Mouse (Mus musculus) heart, embryonic 13.5 days (tissue): ENCODE data around the gene Ntng1. TPM values are rescaled to one million over a fixed set of nuclear protein-coding genes. Genes with fewer than 3 reads are reported as not detected.

Experiments used
- ATAC-seq: fragments of 200-750 bp; cut with Nextera tagmentation; 2 replicates; pipeline ENCODE4 v1.8.0; 2017; ENCODE audit warnings: moderate TSS enrichment; ENCODE audit not compliant: insufficient number of reproducible peaks, low FRiP score, low TSS enrichment; ENCODE audit errors: extremely low read depth
- H3K27ac ChIP-seq: fragments of 300-500 bp; sonication (generic); replicated peaks from 2 replicates; pipeline ENCODE4 v1.5.1; 2015; ENCODE audit warnings: moderate library complexity, mild to moderate bottlenecking, inconsistent platforms
- H3K27me3 ChIP-seq: fragments of 300-500 bp; sonication (generic); replicated peaks from 2 replicates; pipeline ENCODE4 v1.6.1; 2015; ENCODE audit warnings: mild to moderate bottlenecking, inconsistent platforms
- H3K36me3 ChIP-seq: fragments of 300-500 bp; sonication (generic); 2 replicates; pipeline ENCODE4 v1.6.1; 2015; ENCODE audit warnings: mild to moderate bottlenecking, inconsistent platforms
- H3K4me1 ChIP-seq: fragments of 300-500 bp; sonication (generic); 2 replicates; pipeline ENCODE4 v1.6.1; 2015; ENCODE audit warnings: inconsistent platforms
- H3K4me2 ChIP-seq: fragments of 300-500 bp; sonication (generic); 2 replicates; pipeline ENCODE4 v1.6.1; 2015; ENCODE audit warnings: inconsistent platforms, mild to moderate bottlenecking, moderate library complexity
- H3K4me3 ChIP-seq: fragments of 300-500 bp; sonication (generic); 2 replicates; pipeline ENCODE4 v1.5.1; 2015; ENCODE audit warnings: moderate library complexity, mild to moderate bottlenecking, inconsistent platforms
- H3K9ac ChIP-seq: fragments of 300-500 bp; sonication (generic); 2 replicates; pipeline ENCODE4 v1.6.1; 2015; ENCODE audit warnings: inconsistent platforms, mild to moderate bottlenecking, moderate library complexity
- H3K9me3 ChIP-seq: fragments of 300-500 bp; sonication (generic); 2 replicates; pipeline ENCODE4 v1.6.1; 2016; ENCODE audit warnings: inconsistent platforms
- WGBS: fragments of 180-500 bp; shearing (Covaris S2); methylation state at CpG from one replicate; pipeline ENCODE4 v1.1.7; 2015; ENCODE audit warnings: mixed read lengths; 5-methylcytosine and 5-hydroxymethylcytosine counted together
- polyA plus RNA-seq: library from polyadenylated mRNA; unstranded; fragments of >200 nt; fragmentation: Nextera tagmentation; extraction: Ambion mirVana; gene quantifications from 2 replicates; pipeline ENCODE4 v1.2.1, GENCODE M21; 2015

Gene Ntng1
- polyA plus RNA-seq, 1 experiment from 2014 or later: 0.82 TPM

DNA sequence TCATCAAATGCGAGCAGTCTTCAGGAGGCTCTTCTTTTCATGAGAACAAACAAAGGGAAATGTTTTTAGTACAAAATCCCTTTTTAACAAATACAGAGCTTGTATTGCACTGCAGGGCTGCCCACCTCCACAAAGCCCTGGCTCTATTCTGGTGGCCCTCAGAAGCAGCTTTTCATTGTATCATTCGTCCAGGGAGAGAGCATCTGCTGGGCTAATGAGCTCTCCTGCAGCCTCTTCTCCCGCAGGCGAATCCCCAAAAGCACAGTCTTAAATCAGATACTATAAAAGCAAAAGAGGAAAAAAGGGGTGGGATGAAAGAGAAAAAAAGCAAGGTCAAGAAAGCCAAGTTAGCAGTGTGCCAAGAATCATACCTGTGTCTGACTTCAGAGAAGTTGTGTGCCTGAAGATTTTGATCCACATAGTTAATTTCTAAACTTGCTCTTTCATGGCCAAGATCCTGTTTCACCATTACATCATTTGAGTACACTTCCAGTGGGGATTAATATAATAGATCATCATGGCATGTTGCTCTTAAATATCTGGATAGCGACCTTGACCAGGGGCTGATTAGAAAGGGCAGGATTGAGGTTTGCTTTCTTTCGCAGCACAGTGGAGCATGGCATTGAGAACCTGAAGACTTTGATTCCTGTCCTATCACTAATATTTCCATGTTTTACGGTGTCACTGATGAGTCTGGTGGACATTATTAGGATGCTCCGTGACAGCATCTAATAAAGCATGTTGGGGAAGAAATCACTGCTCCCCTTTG is 225.7 kb downstream of the Ntng1 start:
- no peak overlapping the region for H3K4me3 ChIP-seq
- peaks cover 50% of the 10 kb centered on the region for H3K27me3 ChIP-seq
- 74% methylated on average over 8 of the region's 8 CpGs for WGBS
- H3K4me1 ChIP-seq: no peaks in the 10 kb centered on the region
- no peaks in the 10 kb centered on the region for H3K9me3 ChIP-seq
- ATAC-seq: no peak
- H3K4me2 ChIP-seq: no peak overlapping the region
- H3K36me3 ChIP-seq: no peaks in the 10 kb centered on the region
- H3K9ac ChIP-seq: no peak overlapping the region
- H3K27ac ChIP-seq: no peak overlapping the region

DNA sequence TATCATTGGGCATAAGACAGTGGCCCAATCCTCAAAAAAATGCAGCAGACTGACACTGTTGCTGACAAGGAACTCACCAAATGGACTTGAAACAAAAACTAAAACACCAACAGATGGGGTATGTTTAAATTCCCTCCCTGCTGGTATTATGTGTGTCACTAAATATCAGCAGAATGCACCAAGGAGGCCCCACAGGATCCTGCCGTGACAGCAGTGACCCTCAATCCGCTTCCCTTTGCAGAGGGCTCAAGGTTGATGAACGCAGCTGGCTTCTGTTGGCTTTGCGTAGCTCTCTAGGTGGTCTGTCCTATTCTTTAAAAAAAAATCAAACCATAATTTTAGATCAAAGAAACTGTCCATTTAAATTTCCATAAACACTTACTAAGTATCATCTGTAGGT is 226.7 kb downstream of the Ntng1 start:
- H3K27ac ChIP-seq: no peak overlapping the region
- 65% methylated on average over 4 of the region's 4 CpGs for WGBS
- H3K4me3 ChIP-seq: no peak overlapping the region
- H3K9me3 ChIP-seq: no peaks in the 10 kb centered on the region
- H3K9ac ChIP-seq: no peak overlapping the region
- H3K36me3 ChIP-seq: no peaks in the 10 kb centered on the region
- H3K4me1 ChIP-seq: no peaks in the 10 kb centered on the region
- H3K4me2 ChIP-seq: no peak overlapping the region
- peaks cover 46% of the 10 kb centered on the region for H3K27me3 ChIP-seq
- no peak for ATAC-seq

DNA sequence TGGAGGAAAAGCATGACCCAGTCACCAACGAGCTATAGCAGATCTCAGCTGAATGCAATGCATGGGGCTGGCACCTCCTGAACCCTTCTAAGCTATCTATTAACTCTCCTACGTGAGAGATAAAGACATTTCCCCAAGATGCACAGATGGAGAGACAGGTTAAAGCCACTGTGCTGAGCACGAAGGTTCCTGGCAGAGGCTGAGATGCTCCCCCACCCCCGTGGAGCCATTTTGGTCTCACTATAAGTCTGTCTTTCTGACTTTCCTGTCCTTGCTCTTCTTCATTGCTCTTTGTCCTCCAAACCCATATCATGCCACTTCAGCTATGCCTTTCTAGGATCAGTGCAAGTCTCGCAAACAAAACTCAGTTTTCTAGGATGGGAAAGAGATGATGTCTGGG is 229.6 kb downstream of the Ntng1 start:
- 58% methylated on average over 5 of the region's 5 CpGs for WGBS
- H3K4me1 ChIP-seq: no peaks in the 10 kb centered on the region
- no peaks in the 10 kb centered on the region for H3K36me3 ChIP-seq
- no peak overlapping the region for H3K4me3 ChIP-seq
- peaks cover 37% of the 10 kb centered on the region for H3K27me3 ChIP-seq
- H3K9me3 ChIP-seq: no peaks in the 10 kb centered on the region
- no peak overlapping the region for H3K27ac ChIP-seq
- no peak overlapping the region for H3K9ac ChIP-seq
- ATAC-seq: no peak
- no peak overlapping the region for H3K4me2 ChIP-seq

- no peak overlapping the region for H3K9ac ChIP-seq
- no peaks in the 10 kb centered on the region for H3K9me3 ChIP-seq
- no peaks in the 10 kb centered on the region for H3K27me3 ChIP-seq
- H3K4me3 ChIP-seq: no peak overlapping the region
- H3K4me1 ChIP-seq: 0 out of 2 replicates have a peak, but pooled peaks cover 4% of the 10 kb centered on the region
- no peak overlapping the region for H3K4me2 ChIP-seq
- ATAC-seq: no peak
- no peak overlapping the region for H3K27ac ChIP-seq
- no peaks in the 10 kb centered on the region for H3K36me3 ChIP-seq
- 33% methylated on average over 1 of the region's 1 CpGs for WGBS
Observed at GRCm38 (mm10) chr3:109890600-109890999, 253.2 kb downstream of the Ntng1 start.

DNA sequence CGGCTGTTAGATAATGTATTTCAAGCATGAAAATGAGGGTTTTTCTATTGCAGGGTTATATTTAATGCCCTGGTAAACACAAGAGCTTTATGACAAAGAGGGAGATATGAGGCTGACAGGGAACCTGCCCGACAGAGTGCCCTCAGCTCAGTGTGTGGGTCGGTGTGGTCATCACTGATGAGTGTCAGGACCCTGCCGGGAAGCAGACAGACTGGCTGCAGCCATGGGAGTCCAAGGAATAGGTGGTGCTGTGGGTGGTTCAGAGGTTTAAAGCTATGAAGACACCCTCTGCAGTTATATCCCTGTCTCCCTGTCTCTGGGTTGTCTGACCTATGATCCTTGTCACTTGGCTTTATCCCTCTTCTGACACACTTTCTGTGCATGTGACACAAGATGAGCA is 258.1 kb downstream of the Ntng1 start:
- H3K9me3 ChIP-seq: no peaks in the 10 kb centered on the region

GRCm38 (mm10) chr3:109879061-109879460 is 264.8 kb downstream of the Ntng1 start:
- WGBS: 77% methylated on average over 4 of the region's 4 CpGs
- ATAC-seq: no peak
- H3K9me3 ChIP-seq: no peaks in the 10 kb centered on the region
- no peak overlapping the region for H3K4me3 ChIP-seq
- no peak overlapping the region for H3K4me2 ChIP-seq
- H3K9ac ChIP-seq: no peak overlapping the region
- no peaks in the 10 kb centered on the region for H3K27me3 ChIP-seq
- no peaks in the 10 kb centered on the region for H3K4me1 ChIP-seq
- H3K36me3 ChIP-seq: no peaks in the 10 kb centered on the region
- no peak overlapping the region for H3K27ac ChIP-seq

More for the DNA sequence above, 258.1 kb downstream of the Ntng1 start:
- Histone ChIP-seq H3K4me2 (no peak overlapping the region), H3K27me3 (no peaks in the 10 kb centered on the region), H3K9ac (no peak overlapping the region), H3K4me1 (no peaks in the 10 kb centered on the region), H3K4me3 (no peak overlapping the region), H3K27ac (no peak overlapping the region), H3K36me3 (no peaks in the 10 kb centered on the region)
- ATAC-seq: no peak
- WGBS: 56% methylated on average over 4 of the region's 4 CpGs

- H3K27ac ChIP-seq: no peak overlapping the region
- H3K9ac ChIP-seq: no peak overlapping the region
- H3K4me3 ChIP-seq: no peak overlapping the region
- H3K4me2 ChIP-seq: no peak overlapping the region
- H3K9me3 ChIP-seq: no peaks in the 10 kb centered on the region
- no peaks in the 10 kb centered on the region for H3K36me3 ChIP-seq
- 83% methylated on average over 17 of the region's 17 CpGs for WGBS
- H3K27me3 ChIP-seq: no peaks in the 10 kb centered on the region
- no peak for ATAC-seq
- H3K4me1 ChIP-seq: 0 out of 2 replicates have a peak, but pooled peaks cover 5% of the 10 kb centered on the region
Observed at GRCm38 (mm10) chr3:109871986-109872385, 271.8 kb downstream of the Ntng1 start.

DNA sequence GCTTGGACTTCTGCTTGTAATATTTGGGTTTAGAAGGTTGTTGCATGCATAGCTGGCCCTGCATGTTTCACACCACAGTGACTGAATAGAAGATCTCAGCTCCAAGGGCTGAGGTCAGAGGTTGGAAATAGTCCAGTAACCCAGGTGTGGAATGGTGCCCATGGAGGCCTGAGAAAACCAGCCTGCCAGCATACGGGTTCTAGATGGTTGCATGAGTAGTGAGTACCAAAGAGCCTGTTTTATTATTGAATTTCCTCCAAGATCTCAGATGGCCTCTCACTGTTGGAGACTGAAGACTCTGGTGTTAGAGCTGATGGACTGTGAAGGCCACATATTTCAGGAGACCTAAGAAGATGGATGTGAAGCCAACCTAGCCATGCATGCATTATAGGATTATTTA is 285.5 kb downstream of the Ntng1 start:
- Histone ChIP-seq H3K9ac (no peak overlapping the region), H3K27me3 (no peaks in the 10 kb centered on the region), H3K9me3 (no peaks in the 10 kb centered on the region), H3K4me1 (no peaks in the 10 kb centered on the region), H3K4me2 (no peak overlapping the region), H3K36me3 (no peaks in the 10 kb centered on the region), H3K27ac (no peak overlapping the region), H3K4me3 (no peak overlapping the region)
- ATAC-seq: no peak
- 86% methylated on average over 1 of the region's 1 CpGs for WGBS

- no peak for ATAC-seq
- H3K4me3 ChIP-seq: no peak overlapping the region
- 78% methylated on average over 9 of the region's 9 CpGs for WGBS
Observed at GRCm38 (mm10) chr3:109854449-109855155, 289.2 kb downstream of the Ntng1 start.

GRCm38 (mm10) chr3:109846660-109847059 is 297.2 kb downstream of the Ntng1 start:
- Histone ChIP-seq H3K27ac (no peak overlapping the region), H3K9ac (no peak overlapping the region), H3K9me3 (no peaks in the 10 kb centered on the region), H3K4me1 (no peaks in the 10 kb centered on the region), H3K4me2 (no peak overlapping the region), H3K4me3 (no peak overlapping the region), H3K27me3 (no peaks in the 10 kb centered on the region), H3K36me3 (no peaks in the 10 kb centered on the region)
- 64% methylated on average over 4 of the region's 4 CpGs for WGBS
- ATAC-seq: no peak

More at GRCm38 (mm10) chr3:109854449-109855155, 289.2 kb downstream of the Ntng1 start:
- no peaks in the 10 kb centered on the region for H3K9me3 ChIP-seq
- no peaks in the 10 kb centered on the region for H3K36me3 ChIP-seq
- no peak overlapping the region for H3K27ac ChIP-seq
- H3K4me2 ChIP-seq: no peak overlapping the region
- H3K4me1 ChIP-seq: no peaks in the 10 kb centered on the region
- no peak overlapping the region for H3K9ac ChIP-seq
- H3K27me3 ChIP-seq: no peaks in the 10 kb centered on the region

DNA sequence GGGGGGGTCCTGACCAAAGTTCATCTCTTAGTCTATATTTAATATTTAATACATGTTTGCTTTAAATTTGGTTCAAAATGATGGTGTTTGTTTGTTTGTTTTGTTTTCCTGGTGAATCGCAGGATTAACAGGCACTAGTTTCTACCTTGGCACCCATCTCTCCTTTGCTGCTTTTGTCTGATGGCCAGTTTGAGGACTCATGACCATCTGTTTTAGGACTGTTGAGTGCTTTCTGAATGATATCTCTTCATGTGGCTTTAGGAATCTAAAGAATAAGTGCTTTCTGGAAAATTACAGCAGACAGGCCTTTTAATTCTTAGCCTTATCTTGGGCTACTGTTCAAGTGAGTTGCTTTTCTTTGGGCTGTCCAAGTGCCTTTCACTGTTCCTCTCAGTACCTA is 318.0 kb downstream of the Ntng1 start:
- Histone ChIP-seq H3K4me1 (no peaks in the 10 kb centered on the region), H3K27me3 (no peaks in the 10 kb centered on the region), H3K9ac (no peak overlapping the region), H3K27ac (no peak overlapping the region), H3K4me3 (no peak overlapping the region), H3K4me2 (no peak overlapping the region), H3K9me3 (no peaks in the 10 kb centered on the region), H3K36me3 (no peaks in the 10 kb centered on the region)
- no peak for ATAC-seq
- WGBS: 97% methylated on average over 1 of the region's 1 CpGs
